Mouse (Mus musculus): ENCODE data around the gene Galnt17.

Gene Galnt17

GRCm38 (mm10) chr5:130930999-130931398 is 377.3 kb downstream of the Galnt17 start:
- DNase-seq (ENCODE audit: low read depth, low spot score): no peak

GRCm38 (mm10) chr5:130927794-130928149 is 380.5 kb downstream of the Galnt17 start:
- no peak for DNase-seq (ENCODE audit: low read depth, low spot score)

- peak; percentile 35 for DNase-seq (ENCODE audit: low read depth, low spot score)
Observed at GRCm38 (mm10) chr5:130927138-130927793, 381.0 kb downstream of the Galnt17 start.

- no peak for DNase-seq (ENCODE audit: low read depth, low spot score)
Observed at GRCm38 (mm10) chr5:130925681-130926080, 382.6 kb downstream of the Galnt17 start.

GRCm38 (mm10) chr5:130924245-130924827 is 384.0 kb downstream of the Galnt17 start:
- DNase-seq (ENCODE audit: low read depth, low spot score): peak; percentile 67

GRCm38 (mm10) chr5:130919969-130920368 is 388.3 kb downstream of the Galnt17 start:
- peak; percentile 72 for DNase-seq (ENCODE audit: low read depth, low spot score)

GRCm38 (mm10) chr5:130914606-130915005 is 393.7 kb downstream of the Galnt17 start:
- DNase-seq (ENCODE audit: low read depth, low spot score): no peak

GRCm38 (mm10) chr5:130911551-130911950 is 396.7 kb downstream of the Galnt17 start:
- DNase-seq (ENCODE audit: low read depth, low spot score): no peak

GRCm38 (mm10) chr5:130901736-130902135 is 406.6 kb downstream of the Galnt17 start:
- DNase-seq (ENCODE audit: low read depth, low spot score): no peak

GRCm38 (mm10) chr5:130895991-130896390 is 412.3 kb downstream of the Galnt17 start:
- DNase-seq (ENCODE audit: low read depth, low spot score): peak; percentile 58

GRCm38 (mm10) chr5:130891735-130892134 is 416.6 kb downstream of the Galnt17 start:
- no peak for DNase-seq (ENCODE audit: low read depth, low spot score)

GRCm38 (mm10) chr5:130880331-130880730 is 428.0 kb downstream of the Galnt17 start:
- DNase-seq (ENCODE audit: low read depth, low spot score): no peak

GRCm38 (mm10) chr5:130875391-130875790 is 432.9 kb downstream of the Galnt17 start:
- DNase-seq (ENCODE audit: low read depth, low spot score): no peak

GRCm38 (mm10) chr5:130871086-130871485 is 437.2 kb downstream of the Galnt17 start:
- DNase-seq (ENCODE audit: low read depth, low spot score): no peak

GRCm38 (mm10) chr5:130869869-130870268 is 438.4 kb downstream of the Galnt17 start:
- DNase-seq (ENCODE audit: low read depth, low spot score): peak; percentile 54

GRCm38 (mm10) chr5:130862302-130862701 is 446.0 kb downstream of the Galnt17 start:
- no peak for DNase-seq (ENCODE audit: low read depth, low spot score)

GRCm38 (mm10) chr5:130859736-130860135 is 448.6 kb downstream of the Galnt17 start:
- no peak for DNase-seq (ENCODE audit: low read depth, low spot score)

GRCm38 (mm10) chr5:130858706-130859105 is 449.6 kb downstream of the Galnt17 start:
- no peak for DNase-seq (ENCODE audit: low read depth, low spot score)

- DNase-seq (ENCODE audit: low read depth, low spot score): peak; percentile 61
Observed at GRCm38 (mm10) chr5:130858148-130858547, 450.1 kb downstream of the Galnt17 start.

GRCm38 (mm10) chr5:130854430-130854829 is 453.9 kb downstream of the Galnt17 start:
- DNase-seq (ENCODE audit: low read depth, low spot score): no peak

GRCm38 (mm10) chr5:130853371-130853770 is 454.9 kb downstream of the Galnt17 start:
- DNase-seq (ENCODE audit: low read depth, low spot score): peak; percentile 92

GRCm38 (mm10) chr5:130852182-130852581 is 456.1 kb downstream of the Galnt17 start:
- DNase-seq (ENCODE audit: low read depth, low spot score): no peak

- DNase-seq (ENCODE audit: low read depth, low spot score): no peak
Observed at GRCm38 (mm10) chr5:130849610-130850009, 458.7 kb downstream of the Galnt17 start.

Data from ZHBTc4 (cell line).